22 mouse cellular contexts compared by ENCODE assay signal in the genomic region with DNA sequence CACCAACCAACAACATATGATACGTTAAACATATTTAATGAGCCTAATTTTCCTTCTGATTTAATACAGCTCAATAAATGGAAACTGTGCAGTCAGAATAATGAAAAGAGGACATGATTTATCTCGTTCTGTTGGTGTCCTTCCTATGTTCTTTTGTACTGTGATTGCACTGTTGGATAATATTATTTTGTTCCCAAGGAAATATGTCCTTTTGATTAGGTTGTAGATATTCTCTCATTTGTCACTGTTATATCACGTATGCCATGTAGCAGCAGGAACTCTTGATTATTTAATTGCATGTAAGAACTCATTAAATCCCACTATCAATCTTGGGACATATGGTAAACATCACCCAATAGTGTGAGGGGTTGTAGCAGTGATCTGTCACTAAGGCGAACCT.
A peak's percentile ranks its signal among the peaks of the same experiment; 100 is the strongest.
DNase-seq lines count a peak whose midpoint lies in the region; ATAC-seq lines count a peak whose summit lies in the region.
"Had no signal": no experiment of that assay in that cellular context is flagged by ENCODE, and none has a peak within 500 bp of the region (broad histone marks: within the 10 kb centered on the region; RNA-seq: fewer than 3 reads in every experiment).

No protein-coding gene starts in this region.

- no peak overlapping the region for H3K27ac ChIP-seq in hindbrain, embryonic 14.5 days
- H3K27ac ChIP-seq in hindbrain, embryonic 12.5 days = no peak overlapping the region
- no peak overlapping the region for H3K27ac ChIP-seq in neural tube, embryonic 13.5 days (replicated peaks)
- no peak overlapping the region for H3K27ac ChIP-seq in neural tube, embryonic 14.5 days (ENCODE audit: low read depth, low read length)
- H3K27ac ChIP-seq: forebrain, embryonic 10.5 days; forebrain, embryonic 15.5 days; heart, embryonic 15.5 days had no signal

- H3K4me1 ChIP-seq in hindbrain, embryonic 14.5 days (replicated peaks; ENCODE audit: control insufficient read depth, insufficient read depth, low read length) = no peaks in the 10 kb centered on the region
- no peaks in the 10 kb centered on the region for H3K4me1 ChIP-seq in hindbrain, embryonic 12.5 days
- no peaks in the 10 kb centered on the region for H3K4me1 ChIP-seq in neural tube, embryonic 13.5 days (replicated peaks)
- no peaks in the 10 kb centered on the region for H3K4me1 ChIP-seq in neural tube, embryonic 14.5 days (ENCODE audit: control insufficient read depth, insufficient read depth, low read length)
- H3K4me1 ChIP-seq: forebrain, embryonic 10.5 days; forebrain, embryonic 15.5 days; heart, embryonic 15.5 days had no signal

- H3K36me3 ChIP-seq in hindbrain, embryonic 14.5 days (replicated peaks; ENCODE audit: control insufficient read depth, insufficient read depth) = no peaks in the 10 kb centered on the region
- H3K36me3 ChIP-seq in hindbrain, embryonic 12.5 days = no peaks in the 10 kb centered on the region
- no peaks in the 10 kb centered on the region for H3K36me3 ChIP-seq in neural tube, embryonic 13.5 days
- H3K36me3 ChIP-seq in neural tube, embryonic 14.5 days (ENCODE audit: control insufficient read depth, insufficient read depth, low read length) = no peaks in the 10 kb centered on the region
- H3K36me3 ChIP-seq: forebrain, embryonic 10.5 days; forebrain, embryonic 15.5 days; heart, embryonic 12.5 days; heart, embryonic 15.5 days had no signal

- no peak overlapping the region for H3K4me2 ChIP-seq in hindbrain, embryonic 14.5 days (replicated peaks)
- no peak overlapping the region for H3K4me2 ChIP-seq in hindbrain, embryonic 12.5 days (replicated peaks)
- H3K4me2 ChIP-seq in neural tube, embryonic 13.5 days = no peak overlapping the region
- H3K4me2 ChIP-seq in neural tube, embryonic 14.5 days (ENCODE audit: low read depth, low read length) = no peak overlapping the region
- H3K4me2 ChIP-seq: forebrain, embryonic 15.5 days; heart, embryonic 12.5 days; heart, embryonic 15.5 days had no signal

- no peaks in the 10 kb centered on the region for H3K9me3 ChIP-seq in hindbrain, embryonic 14.5 days (ENCODE audit: control insufficient read depth, low read length)
- no peaks in the 10 kb centered on the region for H3K9me3 ChIP-seq in hindbrain, embryonic 12.5 days (replicated peaks)
- no peaks in the 10 kb centered on the region for H3K9me3 ChIP-seq in neural tube, embryonic 13.5 days
- H3K9me3 ChIP-seq in neural tube, embryonic 14.5 days (ENCODE audit: control insufficient read depth, low read length) = no peaks in the 10 kb centered on the region
- H3K9me3 ChIP-seq: forebrain, embryonic 10.5 days; forebrain, embryonic 15.5 days; heart, embryonic 12.5 days; heart, embryonic 15.5 days had no signal

- 52% methylated on average over 4 of the region's 4 CpGs for WGBS in hindbrain, embryonic 14.5 days
- 67% methylated on average over 4 of the region's 4 CpGs for WGBS in hindbrain, embryonic 12.5 days
- 51% methylated on average over 4 of the region's 4 CpGs for WGBS in neural tube, embryonic 13.5 days
- WGBS in neural tube, embryonic 14.5 days = 50% methylated on average over 4 of the region's 4 CpGs

- no peak overlapping the region for H3K9ac ChIP-seq in hindbrain, embryonic 14.5 days
- no peak overlapping the region for H3K9ac ChIP-seq in hindbrain, embryonic 12.5 days
- H3K9ac ChIP-seq in neural tube, embryonic 13.5 days = no peak overlapping the region
- H3K9ac ChIP-seq in neural tube, embryonic 14.5 days (replicated peaks; ENCODE audit: low read depth, low read length) = no peak overlapping the region
- H3K9ac ChIP-seq: forebrain, embryonic 15.5 days; heart, embryonic 12.5 days; heart, embryonic 15.5 days had no signal

- H3K27me3 ChIP-seq in hindbrain, embryonic 14.5 days (ENCODE audit: control insufficient read depth, insufficient read depth, low read length) = no peaks in the 10 kb centered on the region
- H3K27me3 ChIP-seq in hindbrain, embryonic 12.5 days = no peaks in the 10 kb centered on the region
- no peaks in the 10 kb centered on the region for H3K27me3 ChIP-seq in neural tube, embryonic 13.5 days
- H3K27me3 ChIP-seq in neural tube, embryonic 14.5 days (ENCODE audit: control insufficient read depth, insufficient read depth, low read length) = no peaks in the 10 kb centered on the region
- H3K27me3 ChIP-seq: forebrain, embryonic 15.5 days; heart, embryonic 12.5 days; heart, embryonic 15.5 days had no signal

- no peak for ATAC-seq in hindbrain, embryonic 14.5 days (ENCODE audit: low FRiP score)
- ATAC-seq in hindbrain, embryonic 12.5 days (ENCODE audit: low FRiP score) = no peak
- peak; percentile 67; the same call in 1 of the 2 replicates for ATAC-seq in neural tube, embryonic 13.5 days (ENCODE audit: low read depth)
- ATAC-seq in neural tube, embryonic 14.5 days (ENCODE audit: low read depth) = peak; percentile 83
- ATAC-seq: activated CD4-positive, CD25-positive, alpha-beta regulatory T cell, adult 4 months; CD4-positive, CD25-positive, alpha-beta regulatory T cell, adult 4 months; forebrain, embryonic 15.5 days; intestine, embryonic 16.5 days had no signal

- peak; percentile 40 for DNase-seq in hindbrain, embryonic 14.5 days (ENCODE audit: low spot score)
- DNase-seq in neural tube, embryonic 10.5 days (ENCODE audit: extremely low spot score, low spot score) = no peak
- no peak for DNase-seq in layer of hippocampus, adult 18-20 months (ENCODE audit: low spot score in 2 of 2)
- DNase-seq: adrenal gland, adult 8-10 months; adrenal gland, postnatal 25 days; cerebellum, adult 18-20 months; cerebellum, adult 9-10 months; cerebellum, postnatal 14 days; gastrocnemius, postnatal 25 days; heart, adult 18-20 months; heart, postnatal 10 days; heart, postnatal 36 days had no signal

- H3K4me3 ChIP-seq in hindbrain, embryonic 14.5 days (replicated peaks; ENCODE audit: low read length) = no peak overlapping the region
- no peak overlapping the region for H3K4me3 ChIP-seq in hindbrain, embryonic 12.5 days
- H3K4me3 ChIP-seq in neural tube, embryonic 13.5 days = no peak overlapping the region
- no peak overlapping the region for H3K4me3 ChIP-seq in neural tube, embryonic 14.5 days (ENCODE audit: low read depth, low read length)
- H3K4me3 ChIP-seq: forebrain, embryonic 10.5 days; forebrain, embryonic 15.5 days; heart, embryonic 12.5 days; heart, embryonic 15.5 days had no signal

Comparison
In these comparisons a context has a peak if more than half of its experiments do, and no peak if none do; other contexts are left out.
1. ATAC-seq: peak in neural tube, embryonic 13.5 days (single experiment) and neural tube, embryonic 14.5 days (single experiment); none in hindbrain, embryonic 14.5 days (single experiment) and hindbrain, embryonic 12.5 days (single experiment).